Mouse (Mus musculus) CD4-positive, CD25-positive, alpha-beta regulatory T cell, adult 2 months (primary cell): ENCODE measurements around the gene Maml3.

Source experiments
- DNase-seq: peaks from one replicate; pipeline ENCODE4 v3.0.0-alpha.2; 2012; ENCODE audit warnings: low read depth, low spot score

The Maml3 gene

DNA sequence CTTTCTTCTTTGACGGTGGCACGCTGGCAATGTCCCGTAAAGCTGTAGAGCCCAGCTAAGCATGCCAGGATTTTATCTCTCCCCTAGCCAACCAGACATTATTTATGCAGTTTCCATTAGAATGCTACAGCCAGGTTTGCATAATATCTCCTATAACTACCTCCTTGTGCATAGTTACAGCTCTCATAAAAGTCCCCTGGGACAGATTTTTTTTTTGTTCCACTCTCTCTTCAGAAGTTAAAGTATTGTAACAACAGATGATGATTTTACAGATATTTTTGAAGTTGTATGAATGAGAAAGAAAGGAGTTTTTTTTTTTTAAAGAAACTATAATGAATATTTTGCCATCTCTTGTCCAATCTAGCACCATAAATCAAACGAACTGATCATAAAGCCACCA lies 232.1 kb downstream of the Maml3 start:
- no peak for DNase-seq

DNA sequence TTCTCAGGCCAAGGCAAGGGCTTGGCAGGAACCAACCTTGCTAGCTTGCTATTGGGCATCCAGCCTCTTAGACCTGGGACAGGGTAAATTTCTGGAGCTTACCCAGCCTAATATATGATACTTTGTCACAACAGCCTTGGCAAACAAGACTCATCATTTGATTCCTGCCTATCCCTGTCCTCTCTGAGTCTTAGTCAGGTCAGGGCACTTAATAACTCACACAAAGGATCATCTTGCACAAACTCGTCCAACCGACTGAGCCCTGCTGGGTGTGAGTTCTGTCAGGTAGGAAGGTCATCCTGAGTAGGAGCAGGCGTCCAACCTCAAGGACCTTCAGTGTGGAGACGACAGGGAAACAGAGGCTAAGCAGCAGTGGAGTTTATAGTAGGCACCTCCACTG lies 233.5 kb downstream of the Maml3 start:
- DNase-seq: no peak

DNA sequence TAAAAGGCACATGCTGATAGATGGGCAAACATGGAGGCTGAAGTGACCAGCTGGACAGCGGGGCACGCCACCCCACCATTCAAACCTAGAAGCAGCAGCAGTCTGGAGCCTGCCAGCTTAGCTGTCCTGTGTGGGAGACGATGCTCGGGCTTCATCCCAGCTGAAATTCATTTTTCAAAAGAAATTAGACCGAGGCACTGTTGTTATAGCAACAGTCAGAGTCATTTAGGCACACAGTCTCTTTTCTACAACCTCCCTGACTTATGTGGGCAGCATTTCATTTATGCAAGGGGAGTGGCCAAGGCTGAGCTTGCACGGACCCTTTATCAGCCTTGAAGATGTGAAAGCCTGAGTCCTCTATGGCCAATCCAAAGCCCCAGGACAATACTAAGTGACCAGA lies 234.9 kb downstream of the Maml3 start:
- no peak for DNase-seq

DNA sequence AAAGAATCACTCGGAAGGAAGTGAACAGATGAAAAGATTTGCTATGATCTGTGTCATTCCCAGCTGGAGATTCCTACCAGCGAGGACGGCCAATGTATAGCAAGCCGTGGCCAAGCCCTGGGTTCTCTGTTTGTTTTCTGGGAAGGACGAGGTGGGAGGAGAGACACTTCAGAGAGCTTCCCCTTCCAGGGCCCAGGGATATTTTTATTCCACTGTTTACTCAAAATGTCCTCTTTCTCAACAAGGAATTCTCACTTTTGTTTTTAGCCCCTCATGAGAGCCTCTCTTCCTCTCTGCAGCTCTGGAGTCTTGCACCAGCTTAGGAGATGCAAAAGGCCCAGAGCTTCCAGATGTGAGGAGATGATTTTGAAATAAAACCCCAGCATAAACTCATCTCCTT lies 236.0 kb downstream of the Maml3 start:
- no peak for DNase-seq

DNA sequence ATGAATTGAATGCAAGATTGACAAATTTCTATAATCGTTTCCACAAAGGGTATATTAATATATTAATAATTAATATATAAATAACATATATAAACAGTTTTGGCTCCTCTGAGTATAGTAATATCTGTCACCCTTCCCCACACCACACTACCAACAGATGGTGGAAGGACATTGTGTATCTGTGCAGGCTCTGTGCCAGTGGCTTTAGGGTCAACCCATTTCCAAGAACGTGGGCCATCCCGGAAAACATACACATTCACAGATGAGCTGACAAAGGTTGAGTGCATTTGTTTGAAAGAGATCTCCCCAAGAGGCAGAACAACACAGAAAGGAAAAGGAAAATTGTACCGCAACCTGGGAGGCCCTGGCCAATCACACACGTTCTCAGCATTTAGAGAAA lies 238.4 kb downstream of the Maml3 start:
- no peak for DNase-seq

DNA sequence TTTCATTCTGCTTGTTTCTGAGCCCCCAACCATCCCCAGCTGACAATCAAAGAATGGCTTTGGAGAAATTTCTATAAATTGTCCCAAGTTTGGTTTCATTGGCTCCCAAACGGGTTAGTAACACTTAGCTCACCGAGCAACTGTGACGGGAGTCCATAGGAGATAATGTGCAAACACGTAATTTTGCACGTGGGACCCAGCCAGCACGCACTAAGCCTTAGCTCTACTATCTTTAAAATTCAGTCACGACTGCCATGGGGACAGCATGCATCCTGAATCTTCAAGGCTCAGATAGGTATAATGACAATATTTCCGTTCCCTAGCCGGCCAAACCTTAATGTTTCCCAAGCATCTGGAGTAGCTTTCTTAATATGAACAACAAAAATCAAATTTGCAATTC lies 243.2 kb downstream of the Maml3 start:
- no peak for DNase-seq

DNA sequence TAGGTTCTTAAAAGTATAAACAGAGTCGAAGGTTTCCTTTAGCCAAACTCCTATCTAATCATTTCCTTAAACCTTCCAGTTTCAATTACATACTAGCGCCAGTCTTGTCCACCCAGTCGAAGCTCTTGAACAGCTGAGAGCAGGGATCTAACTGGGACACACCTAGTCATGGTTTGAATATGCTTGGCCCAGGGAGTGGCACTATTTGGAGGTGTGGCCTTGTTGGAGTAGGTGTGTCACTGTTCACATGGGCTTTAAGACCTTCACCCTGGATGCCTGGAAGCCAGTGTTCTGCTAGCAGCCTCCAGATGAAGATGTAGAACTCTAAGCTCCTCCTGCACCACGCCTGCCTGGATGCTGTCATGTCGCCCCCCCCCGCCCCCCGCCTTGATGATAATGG lies 244.4 kb downstream of the Maml3 start:
- no peak for DNase-seq

DNA sequence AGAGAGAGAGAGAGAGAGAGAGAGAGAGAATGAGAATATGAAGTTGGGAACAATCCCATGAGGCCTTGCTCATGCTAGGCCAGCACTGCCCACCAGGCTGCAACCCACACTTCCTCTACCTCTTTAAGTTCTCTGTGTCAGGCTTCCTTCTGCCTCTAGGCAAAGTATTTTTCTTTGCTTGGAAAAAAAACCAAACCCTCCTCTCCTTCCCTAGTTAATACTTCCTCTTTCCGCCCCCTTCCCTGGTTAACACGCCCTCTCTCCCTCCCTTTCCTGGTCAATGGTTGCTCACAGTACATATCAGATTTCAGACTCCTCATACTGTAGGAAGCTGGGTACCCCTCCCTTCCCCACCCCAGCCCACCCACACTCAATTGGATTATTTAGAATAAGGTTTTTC lies 245.7 kb downstream of the Maml3 start:
- DNase-seq: no peak

DNA sequence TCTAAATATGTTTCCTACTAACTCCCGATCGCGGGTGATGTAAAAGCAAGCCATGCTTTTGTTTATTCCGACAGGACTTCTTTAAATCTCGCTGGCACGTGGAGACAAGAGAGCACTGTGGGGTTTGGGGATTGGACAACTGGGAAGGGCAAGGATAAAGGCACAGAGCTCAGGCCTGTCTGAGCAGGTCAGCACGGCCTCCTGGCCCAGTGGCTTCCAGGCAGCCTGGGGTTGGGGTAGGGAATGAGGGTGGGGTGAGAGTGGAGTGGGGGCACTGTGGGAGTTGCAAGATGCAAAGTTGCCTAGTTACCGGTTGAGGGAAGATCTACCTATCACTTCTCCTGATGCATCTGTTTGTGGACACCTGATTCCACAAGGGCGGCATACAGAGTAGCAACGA lies 250.7 kb downstream of the Maml3 start:
- no peak for DNase-seq

DNA sequence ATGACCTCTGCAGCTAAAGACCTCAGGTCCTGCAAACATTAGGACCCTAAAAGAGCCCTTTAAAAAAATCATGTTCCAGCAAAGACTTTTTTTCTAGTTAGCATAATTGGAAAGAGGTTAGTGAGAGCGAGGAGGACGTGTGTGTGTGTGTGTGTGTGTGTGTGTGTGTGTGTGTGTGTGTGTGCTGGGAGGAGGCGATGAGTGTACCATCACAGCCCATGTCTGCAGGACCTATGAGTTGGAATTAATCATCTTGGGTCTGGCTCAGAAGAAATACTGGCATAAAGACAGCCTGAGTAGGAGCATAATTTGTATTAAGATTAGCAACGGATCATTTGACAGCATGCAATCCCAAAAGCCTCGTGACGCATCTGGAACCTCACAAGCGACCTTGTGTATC lies 251.3 kb downstream of the Maml3 start:
- no peak for DNase-seq

DNA sequence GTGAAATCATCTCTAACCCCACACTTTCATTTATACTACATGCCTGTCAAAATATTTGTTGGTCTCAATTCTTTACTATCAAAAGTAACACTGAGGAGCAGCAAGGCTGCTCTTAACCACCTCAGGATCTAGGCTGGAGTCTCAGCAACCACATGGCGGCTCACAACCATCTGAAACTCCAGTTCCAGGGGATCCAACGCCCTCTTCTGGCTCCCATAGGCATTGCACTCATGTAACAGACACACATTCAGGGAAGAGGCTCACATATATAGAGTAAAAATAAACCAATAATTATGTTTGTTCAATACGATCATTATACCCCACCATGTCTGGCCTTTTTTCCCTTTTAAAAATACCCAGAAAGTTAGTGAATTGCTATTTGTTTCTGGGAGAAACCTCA lies 252.2 kb downstream of the Maml3 start:
- DNase-seq: no peak

DNA sequence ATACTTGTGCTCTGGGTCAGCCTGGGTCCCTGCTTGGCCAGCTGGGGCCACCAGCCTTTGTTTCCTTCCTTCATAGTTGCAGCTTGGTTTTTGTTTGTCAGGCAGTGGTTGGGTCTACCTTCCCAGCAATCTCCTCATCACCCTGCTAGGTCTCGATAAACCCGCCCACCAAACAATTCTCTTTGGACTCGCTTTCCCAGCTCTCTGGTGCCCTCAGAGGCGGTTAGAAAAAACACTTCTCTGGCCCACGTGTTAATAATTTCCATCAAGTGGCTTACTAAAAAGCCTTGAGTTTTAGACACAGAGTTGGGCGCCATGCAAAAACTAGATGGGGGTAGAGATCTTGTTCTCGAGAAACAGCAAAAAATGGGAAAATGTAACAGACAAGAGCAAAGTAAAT lies 253.3 kb downstream of the Maml3 start:
- DNase-seq: no peak

DNA sequence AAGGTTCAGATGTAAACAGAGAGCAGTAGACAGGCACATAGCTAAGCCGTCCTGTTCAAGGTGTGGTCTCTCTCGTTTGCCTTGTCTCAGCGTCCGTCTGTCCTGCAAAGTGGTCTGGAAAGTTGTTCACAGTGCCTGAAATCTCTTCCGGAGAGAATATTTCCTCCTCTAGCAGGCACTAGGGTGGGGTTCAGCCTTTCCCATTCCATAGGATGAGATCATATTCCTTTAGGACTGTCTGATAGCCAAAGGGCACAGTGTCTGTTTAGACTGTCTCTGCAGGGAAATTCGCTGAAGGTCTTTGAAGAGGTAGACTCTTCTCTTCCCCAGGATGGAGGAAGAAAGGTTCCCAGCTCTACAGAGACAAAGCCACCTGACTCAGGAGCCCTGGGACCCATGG lies 255.4 kb downstream of the Maml3 start:
- no peak for DNase-seq

DNA sequence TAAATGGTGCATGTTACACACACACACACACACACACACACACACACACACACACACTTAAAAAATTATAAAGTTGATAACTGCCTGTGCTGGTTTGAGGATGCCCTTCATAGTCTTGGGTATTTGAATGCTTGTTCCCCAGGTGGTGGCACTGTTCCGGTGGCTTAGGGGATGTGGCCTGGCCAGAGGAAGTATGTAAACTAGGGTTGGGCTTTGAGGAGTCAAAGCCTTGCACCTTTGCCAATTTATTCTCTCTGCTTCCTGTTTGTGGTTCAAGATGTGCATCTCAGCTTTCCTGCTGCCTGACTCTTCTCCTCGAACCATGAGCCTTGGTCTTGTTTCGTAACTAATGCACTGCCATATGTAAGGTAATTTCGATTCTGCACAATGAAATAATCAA lies 257.6 kb downstream of the Maml3 start:
- peak; percentile 12 for DNase-seq

DNA sequence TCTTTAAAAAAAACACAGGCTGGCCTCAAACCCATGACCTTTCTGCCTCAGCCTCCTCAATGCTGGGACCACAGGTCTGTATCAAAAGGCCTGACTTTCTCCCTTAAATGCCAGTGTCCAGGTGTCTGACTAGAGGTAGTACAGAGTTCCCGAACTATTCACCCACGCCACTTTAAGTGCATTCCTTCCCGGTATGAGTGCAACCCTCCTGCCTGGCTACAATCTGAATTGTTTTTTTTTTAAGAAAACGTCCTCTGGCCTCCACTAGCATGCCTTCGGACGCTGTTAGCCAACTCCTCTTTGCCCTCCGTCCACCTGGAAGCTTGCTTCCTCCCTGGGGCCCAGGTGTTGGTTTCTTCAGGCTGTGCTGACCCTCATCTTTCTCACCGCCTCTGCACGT lies 260.6 kb downstream of the Maml3 start:
- no peak for DNase-seq

DNA sequence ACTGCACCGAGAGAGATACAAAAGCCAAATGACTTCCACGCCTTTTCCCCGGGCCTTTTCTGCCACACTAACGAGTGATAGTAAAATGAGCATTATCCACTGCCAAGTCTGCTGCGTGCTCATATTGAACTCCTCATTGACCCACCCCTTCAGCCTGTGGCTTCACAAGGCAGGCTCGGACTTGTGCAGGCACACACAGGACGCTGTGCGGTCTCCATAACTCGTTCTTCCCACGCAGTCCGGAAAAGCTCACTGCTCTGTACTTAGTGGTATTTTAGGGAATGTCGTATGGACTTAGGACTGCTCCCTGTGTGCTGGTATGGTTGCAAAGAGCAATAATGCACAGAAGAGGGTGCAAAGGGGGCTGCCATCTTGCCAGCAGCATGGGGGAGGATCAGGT lies 262.7 kb downstream of the Maml3 start:
- no peak for DNase-seq

DNA sequence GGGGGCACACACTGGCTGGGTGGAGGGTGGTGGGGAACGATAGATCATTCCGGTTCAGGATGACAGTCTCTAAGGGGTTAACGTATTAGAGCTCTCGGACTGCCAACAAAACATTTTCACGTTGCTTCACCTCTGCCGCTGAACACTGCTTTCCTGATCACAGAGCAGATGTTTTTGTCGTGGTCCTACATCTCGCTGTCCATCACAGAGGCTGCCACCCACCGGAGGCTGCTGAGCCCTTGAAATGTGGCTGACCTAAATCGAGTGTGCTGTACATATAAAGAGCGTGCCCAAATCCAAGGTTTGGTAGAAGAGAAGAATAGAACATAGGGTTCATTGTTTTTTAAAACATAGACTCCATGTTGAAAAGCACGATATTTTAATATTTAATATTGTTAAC lies 263.3 kb downstream of the Maml3 start:
- no peak for DNase-seq

DNA sequence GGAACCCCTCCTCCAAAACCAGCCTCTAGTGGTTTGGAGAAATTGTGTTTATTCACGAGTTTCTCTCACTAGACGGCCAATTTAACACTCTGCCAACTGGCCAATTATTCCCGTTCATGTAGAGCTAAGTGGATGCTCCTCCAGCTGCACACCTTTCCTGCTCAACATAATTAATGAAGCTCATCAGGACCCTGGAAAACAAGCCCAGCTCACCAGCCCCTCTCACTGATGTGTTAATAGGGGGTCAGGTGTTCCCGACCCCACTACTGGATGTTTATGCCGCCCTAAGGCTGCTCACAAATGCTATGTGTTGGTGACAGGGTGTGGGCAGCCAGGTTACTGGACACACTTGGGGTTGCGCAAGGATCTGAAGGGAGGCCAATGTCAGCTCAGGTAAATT lies 263.7 kb downstream of the Maml3 start:
- DNase-seq: no peak

DNA sequence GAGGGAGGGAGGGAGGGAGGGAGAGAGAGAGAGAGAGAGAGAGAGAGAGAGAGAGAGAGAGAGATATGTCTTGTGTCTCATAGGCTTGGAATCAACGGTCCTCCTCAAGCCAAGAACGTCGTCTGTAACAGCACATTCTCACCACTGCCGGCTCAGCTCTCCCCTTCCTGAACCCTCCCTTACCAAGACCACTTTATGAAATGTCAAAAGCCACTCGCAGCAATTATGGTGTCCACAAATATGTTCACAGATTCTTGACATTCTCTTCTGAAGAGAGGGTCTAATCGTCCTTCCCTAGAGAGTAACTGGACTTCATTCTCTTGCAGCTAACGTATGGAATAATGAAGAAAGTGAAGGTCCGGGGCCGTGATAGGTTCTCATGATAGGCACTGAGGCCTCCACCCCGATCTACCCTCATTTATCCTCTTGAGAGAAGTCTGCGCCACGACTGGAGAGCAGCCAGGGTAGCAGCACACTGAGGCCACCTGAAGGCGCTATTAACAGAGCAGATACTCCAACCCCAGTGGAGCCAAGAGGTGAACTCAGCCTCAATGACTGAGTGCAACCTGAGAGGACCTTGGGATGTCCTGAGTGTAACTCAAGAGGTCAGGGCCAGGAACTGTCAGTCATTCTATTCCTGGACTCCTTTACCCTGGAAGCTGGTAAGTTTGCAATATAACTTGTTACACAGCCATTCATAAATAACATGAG lies 264.6 kb downstream of the Maml3 start:
- no peak for DNase-seq

DNA sequence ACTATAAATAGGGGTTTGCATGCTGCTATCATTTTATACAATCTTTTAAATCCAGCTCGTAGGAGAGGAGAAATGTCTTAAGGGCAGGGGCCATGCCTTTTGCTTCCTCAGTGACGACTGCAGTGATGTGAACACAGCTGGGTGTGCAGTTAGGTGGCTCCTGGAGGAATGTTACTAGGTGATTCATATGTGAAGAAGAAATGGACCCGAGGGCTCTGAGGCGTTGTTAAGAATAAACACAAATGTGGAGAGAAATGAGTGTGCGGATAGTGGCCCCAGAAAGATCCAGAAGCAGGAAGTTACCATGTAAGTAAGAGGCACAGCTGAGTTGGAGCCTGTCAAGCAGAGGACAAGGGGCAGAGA lies 265.5 kb downstream of the Maml3 start:
- no peak for DNase-seq

DNA sequence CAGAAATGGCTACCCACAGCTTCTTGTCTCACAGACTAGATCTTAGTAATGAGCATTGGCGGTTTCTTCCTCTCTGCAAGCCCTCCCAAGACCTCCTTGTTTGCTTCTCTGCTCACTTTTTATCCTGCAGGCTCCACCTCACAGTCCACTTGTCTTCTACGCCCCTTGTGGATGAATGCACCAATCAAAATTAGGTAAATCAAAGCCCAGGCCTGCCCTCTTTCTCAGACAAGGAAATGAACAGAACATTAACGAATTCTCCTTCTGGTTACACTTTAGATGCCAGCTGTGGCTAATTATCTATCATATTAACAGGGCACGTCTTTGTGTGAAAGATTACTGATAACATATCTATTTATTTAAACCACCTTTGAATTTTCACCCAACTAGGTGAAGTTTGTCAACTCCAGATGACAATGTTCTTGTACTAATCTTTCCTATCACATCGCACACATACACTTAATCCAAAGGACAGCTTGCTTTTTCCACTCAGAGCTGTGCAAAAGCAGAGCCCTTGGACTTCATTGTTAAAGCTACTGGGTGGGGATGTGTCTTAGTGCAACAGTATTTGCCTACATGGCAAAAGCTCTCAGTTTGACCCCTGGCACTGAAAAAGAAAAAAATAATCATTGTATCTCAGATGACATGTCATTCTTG lies 266.1 kb downstream of the Maml3 start:
- no peak for DNase-seq

DNA sequence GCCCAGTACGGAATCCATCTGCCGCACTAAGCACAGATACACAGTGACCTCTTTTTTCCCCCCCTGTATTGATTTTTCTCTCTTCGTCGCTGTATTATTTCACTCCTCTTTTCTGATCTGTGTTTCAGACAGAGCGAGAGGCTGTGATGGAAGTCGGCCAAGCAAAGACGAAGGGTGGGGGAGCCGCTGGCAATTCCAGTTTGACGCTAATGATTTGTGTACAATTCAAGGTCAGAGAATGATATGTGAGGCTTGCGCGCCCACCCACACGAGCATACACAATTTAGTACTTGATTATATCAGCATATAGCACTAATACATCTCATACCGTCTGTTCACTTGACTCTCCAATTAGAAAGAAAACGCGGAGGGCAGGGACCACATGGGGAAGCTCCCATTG lies 271.9 kb downstream of the Maml3 start:
- no peak for DNase-seq

DNA sequence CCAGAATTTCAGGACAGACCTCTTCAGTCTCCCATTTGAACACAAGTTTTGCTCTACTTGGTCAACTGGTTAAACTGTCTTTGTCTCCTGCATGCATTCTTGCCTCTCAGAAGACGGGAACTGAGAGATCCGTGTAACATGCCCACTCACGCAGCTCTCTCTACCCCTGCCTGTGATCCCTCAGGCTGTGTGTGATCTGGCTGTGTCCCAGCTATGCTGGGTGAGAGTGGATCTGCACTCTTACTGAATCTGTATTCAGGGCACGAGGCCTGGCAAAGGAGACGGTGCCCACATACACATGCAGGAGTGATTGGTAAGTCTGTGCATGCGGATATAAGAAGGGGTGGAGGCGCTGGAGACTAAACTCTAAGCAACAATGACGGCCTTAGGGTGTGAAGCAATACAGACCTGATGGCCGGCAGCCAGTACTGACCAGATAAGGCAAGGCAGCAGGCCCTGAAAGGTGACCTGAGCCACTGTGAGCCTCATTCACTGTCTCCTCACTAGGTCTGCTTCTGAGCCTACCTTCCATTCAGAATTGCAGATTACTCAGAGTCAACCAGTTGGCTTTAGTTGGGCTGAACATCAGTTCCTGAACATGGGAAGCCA lies 274.0 kb downstream of the Maml3 start:
- DNase-seq: no peak
